Mouse (Mus musculus) kidney, postnatal 0 days (tissue): Measurements from ENCODE around the gene Dnah17. TPM values are rescaled to one million over a fixed set of nuclear protein-coding genes. Genes with fewer than 3 reads are reported as not detected.

Experiments
- ATAC-seq: fragments of 200-750 bp; cut with Nextera tagmentation; replicated peaks from 2 replicates; pipeline ENCODE4 v1.8.0; 2017; ENCODE audit warnings: low read depth, moderate number of reproducible peaks, moderate TSS enrichment, moderate library complexity; ENCODE audit not compliant: low FRiP score
- DNase-seq: peaks from one replicate; pipeline ENCODE4 v3.0.0-alpha.2; 2016; ENCODE audit warnings: low spot score
- H3K27ac ChIP-seq: fragments of 300-500 bp; sonication (generic); 2 replicates; pipeline ENCODE4 v1.5.1; 2014; ENCODE audit warnings: mild to moderate bottlenecking
- H3K27me3 ChIP-seq: fragments of 300-500 bp; sonication (generic); 2 replicates; pipeline ENCODE4 v1.6.1; 2014; ENCODE audit warnings: low read length, mixed read lengths; ENCODE audit not compliant: insufficient read depth
- H3K36me3 ChIP-seq: fragments of 300-500 bp; sonication (generic); 2 replicates; pipeline ENCODE4 v1.6.1; 2014; ENCODE audit warnings: low read length, mixed read lengths; ENCODE audit not compliant: insufficient read depth
- H3K4me1 ChIP-seq: fragments of 300-500 bp; sonication (generic); replicated peaks from 2 replicates; pipeline ENCODE4 v1.6.1; 2014; ENCODE audit warnings: antibody characterized with exemption, low read length, mixed read lengths; ENCODE audit not compliant: insufficient read depth
- H3K4me2 ChIP-seq: fragments of 300-500 bp; sonication (generic); 2 replicates; pipeline ENCODE4 v1.6.1; 2014; ENCODE audit warnings: mild to moderate bottlenecking, low read length, moderate library complexity, mixed read lengths
- H3K4me3 ChIP-seq: fragments of 300-500 bp; sonication (generic); replicated peaks from 2 replicates; pipeline ENCODE4 v1.5.1; 2014; ENCODE audit warnings: low read depth, low read length
- H3K9ac ChIP-seq: fragments of 300-500 bp; sonication (generic); 2 replicates; pipeline ENCODE4 v1.6.1; 2014; ENCODE audit warnings: low read depth, low read length
- H3K9me3 ChIP-seq: fragments of 300-500 bp; sonication (generic); replicated peaks from 2 replicates; pipeline ENCODE4 v1.6.1; 2016; ENCODE audit warnings: low read length, inconsistent platforms, mixed read lengths
- CTCF ChIP-seq: IDR thresholded peaks from 2 replicates; pipeline ENCODE4 v1.5.1; 2016; ENCODE audit warnings: antibody characterized with exemption, low read depth, mild to moderate bottlenecking, moderate library complexity
- WGBS: fragments of 180-500 bp; shearing (Covaris S2); extraction: QIAGEN DNeasy Blood & Tissue Kit; methylation state at CpG from one replicate; pipeline ENCODE4 v1.1.7; 2014; 5-methylcytosine and 5-hydroxymethylcytosine counted together
- polyA plus RNA-seq: library from polyadenylated mRNA; unstranded; fragments of >200 nt; fragmentation: Nextera tagmentation; extraction: Ambion mirVana; gene quantifications from 2 replicates; pipeline ENCODE4 v1.2.1, GENCODE M21; 2015

Gene Dnah17
- polyA plus RNA-seq, 1 experiment from 2014 or later, result 0.12 TPM

- Histone ChIP-seq H3K4me3 (no peak overlapping the region), H3K27ac (no peak overlapping the region), H3K27me3 (no peaks in the 10 kb centered on the region), H3K4me1 (0 out of 2 replicates have a peak, but pooled peaks cover 4% of the 10 kb centered on the region), H3K9me3 (no peaks in the 10 kb centered on the region), H3K9ac (no peak overlapping the region), H3K36me3 (no peaks in the 10 kb centered on the region), H3K4me2 (no peak overlapping the region)
- no peak for ATAC-seq
- WGBS, result 37% methylated on average over 5 of the region's 5 CpGs
- TF ChIP-seq CTCF, result no peak
- no peak for DNase-seq
These were observed 5.8 kb upstream of the Dnah17 start for GRCm38 (mm10) chr11:118136172-118136632.

- Histone ChIP-seq H3K4me2 (no peak overlapping the region), H3K27ac (no peak overlapping the region), H3K9me3 (no peaks in the 10 kb centered on the region), H3K27me3 (no peaks in the 10 kb centered on the region), H3K9ac (no peak overlapping the region), H3K4me1 (0 out of 2 replicates have a peak, but pooled peaks cover 4% of the 10 kb centered on the region), H3K4me3 (no peak overlapping the region), H3K36me3 (no peaks in the 10 kb centered on the region)
- DNase-seq (peak; percentile 23), ATAC-seq (no peak)
- 41% methylated on average over 6 of the region's 6 CpGs for WGBS
- no peak for TF ChIP-seq CTCF
These were observed 4.8 kb upstream of the Dnah17 start for GRCm38 (mm10) chr11:118135271-118135670.

- DNase-seq (peak; percentile 82), ATAC-seq (peak; percentile 43; the same call in 1 of the 2 replicates)
- WGBS, result 30% methylated on average over 4 of the region's 4 CpGs
- Histone ChIP-seq H3K36me3 (no peaks in the 10 kb centered on the region), H3K9ac (no peak overlapping the region), H3K27ac (no peak overlapping the region), H3K9me3 (no peaks in the 10 kb centered on the region), H3K27me3 (no peaks in the 10 kb centered on the region), H3K4me2 (no peak overlapping the region), H3K4me1 (0 out of 2 replicates have a peak, but pooled peaks cover 4% of the 10 kb centered on the region), H3K4me3 (no peak overlapping the region)
- TF ChIP-seq CTCF, result no peak
These were observed 3.3 kb upstream of the Dnah17 start for GRCm38 (mm10) chr11:118133752-118134169.

GRCm38 (mm10) chr11:118133133-118133751 is 2.8 kb upstream of the Dnah17 start:
- Histone ChIP-seq H3K9ac (no peak overlapping the region), H3K27me3 (no peaks in the 10 kb centered on the region), H3K36me3 (no peaks in the 10 kb centered on the region), H3K4me3 (no peak overlapping the region), H3K9me3 (no peaks in the 10 kb centered on the region), H3K27ac (no peak overlapping the region), H3K4me1 (0 out of 2 replicates have a peak, but pooled peaks cover 4% of the 10 kb centered on the region), H3K4me2 (no peak overlapping the region)
- no peak for TF ChIP-seq CTCF
- ATAC-seq, result 0 out of 2 replicates have a peak, but pooled peaks have one; percentile 2
- DNase-seq, result no peak
- WGBS, result 44% methylated on average over 9 of the region's 9 CpGs

- Histone ChIP-seq H3K4me2 (no peak overlapping the region), H3K4me3 (no peak overlapping the region), H3K27me3 (no peaks in the 10 kb centered on the region), H3K36me3 (no peaks in the 10 kb centered on the region), H3K4me1 (0 out of 2 replicates have a peak, but pooled peaks cover 4% of the 10 kb centered on the region), H3K27ac (no peak overlapping the region), H3K9me3 (no peaks in the 10 kb centered on the region), H3K9ac (no peak overlapping the region)
- TF ChIP-seq CTCF, result peak; percentile 42; the same call in 1 of the 2 replicates
- 70% methylated on average over 8 of the region's 8 CpGs for WGBS
- peak; percentile 37 for DNase-seq
- ATAC-seq, result no peak
These were observed 1.7 kb upstream of the Dnah17 start for GRCm38 (mm10) chr11:118132136-118132535.

- Histone ChIP-seq H3K36me3 (no peaks in the 10 kb centered on the region), H3K4me3 (no peak overlapping the region), H3K9ac (no peak overlapping the region), H3K27me3 (no peaks in the 10 kb centered on the region), H3K4me2 (no peak overlapping the region), H3K9me3 (no peaks in the 10 kb centered on the region), H3K27ac (no peak overlapping the region), H3K4me1 (no peaks in the 10 kb centered on the region)
- ATAC-seq (no peak), DNase-seq (no peak)
- 90% methylated on average over 2 of the region's 2 CpGs for WGBS
- no peak for TF ChIP-seq CTCF
These were observed 622 bp downstream of the Dnah17 start for GRCm38 (mm10) chr11:118129812-118130211.
